Mouse (Mus musculus) B cell, adult (primary cell): ENCODE data around the gene Olfr1184. TPM values are rescaled to one million over a fixed set of nuclear protein-coding genes. Genes with fewer than 3 reads are reported as not detected.

ENCODE experiments used
- total RNA-seq: library from RNA; stranded (reverse); gene quantifications from 4 replicates; pipeline ENCODE4 v1.2.4, GENCODE M21; 2023; ENCODE audit not compliant: inconsistent age

Olfr1184 gene
- not detected in 4 replicates for total RNA-seq

DNA sequence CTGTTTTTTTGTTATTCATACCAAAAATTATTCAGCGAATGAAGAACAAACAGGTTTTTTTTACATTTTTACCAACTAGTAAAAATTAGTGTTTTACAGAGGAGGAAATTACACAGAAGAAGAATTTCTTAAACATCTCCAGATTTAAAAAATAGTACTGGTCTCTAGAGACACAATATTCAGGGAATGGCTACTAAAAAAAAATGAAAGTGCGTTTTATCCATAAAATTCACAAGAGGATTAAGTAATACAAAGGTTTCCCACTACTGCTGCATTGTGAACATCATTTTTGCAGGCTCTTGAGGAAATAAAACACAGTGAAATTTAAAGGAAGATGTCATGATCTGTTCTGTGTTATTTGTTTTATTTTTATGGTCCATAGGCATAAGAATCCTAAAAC lies at the start of gene Olfr1184:
TSS of gene Olfr1184 (plus strand) at position 301 of the 400 bp plus-strand sequence.

DNA sequence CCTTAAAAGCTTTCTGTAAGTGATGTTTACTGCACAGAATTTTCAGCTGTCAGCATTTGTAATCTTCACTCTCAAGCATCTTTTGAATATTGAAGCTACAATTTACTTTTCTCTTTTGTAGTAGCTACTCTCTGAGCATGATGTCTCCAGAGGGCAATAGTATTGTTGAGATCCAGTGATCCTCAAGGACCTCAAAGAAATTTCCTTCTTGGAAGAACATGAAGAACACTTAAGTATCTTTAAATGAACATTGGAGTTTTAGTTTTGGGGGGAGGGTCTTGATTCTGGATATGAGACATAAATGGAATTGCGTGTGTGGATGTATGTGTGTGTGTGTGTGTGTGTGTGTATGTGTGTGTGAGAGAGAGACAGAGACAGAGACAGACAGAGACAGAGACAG lies 34.4 kb upstream of the Olfr1184 start, which contains the start of gene Gm13757:
TSS of gene Gm13757 (minus strand) at position 101 of the 400 bp plus-strand sequence.

DNA sequence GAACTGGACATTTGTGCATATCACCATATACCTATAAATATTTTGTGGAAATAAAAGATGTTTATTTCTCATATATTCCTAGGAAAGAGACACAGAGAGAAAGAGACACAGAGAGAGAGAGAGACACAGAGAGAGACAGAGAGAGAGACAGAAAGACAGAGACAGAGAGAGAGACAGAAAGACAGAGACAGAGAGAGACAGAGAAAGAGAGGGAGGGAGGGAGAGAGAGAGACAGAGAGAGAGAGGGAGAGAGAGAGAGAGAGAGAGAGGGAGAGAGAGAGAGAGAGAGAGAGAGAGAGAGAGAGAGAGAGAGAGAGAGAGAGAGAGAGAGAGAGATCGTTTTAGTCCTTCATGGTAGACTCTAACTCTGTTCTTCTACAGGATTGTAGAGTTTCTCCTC lies 28.8 kb upstream of the Olfr1184 start, which contains the start of gene Olfr1183:
TSS of gene Olfr1183 (plus strand) at position 301 of the 400 bp plus-strand sequence.

DNA sequence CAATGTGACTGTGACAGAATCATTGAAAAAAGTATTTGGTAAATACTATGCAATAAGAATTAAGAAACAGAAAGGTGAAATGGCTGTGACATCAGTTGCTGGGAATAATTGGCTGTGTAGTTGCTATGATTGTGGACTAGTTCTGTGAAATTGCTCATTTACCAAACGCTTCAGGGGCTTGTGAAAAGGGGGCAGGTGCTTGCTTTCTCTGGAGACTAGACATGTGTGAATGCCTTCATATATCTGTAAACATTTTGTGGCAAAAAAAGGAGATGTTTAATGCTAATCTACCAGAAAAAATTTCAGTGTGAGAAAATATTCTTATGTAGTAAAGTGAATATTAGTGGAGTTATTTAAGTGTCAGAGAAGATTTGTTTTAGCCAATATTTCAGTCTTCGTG lies 9.6 kb downstream of the Olfr1184 start, which contains the start of gene Olfr1185-ps1:
TSS of gene Olfr1185-ps1 (plus strand) at position 301 of the 400 bp plus-strand sequence.

DNA sequence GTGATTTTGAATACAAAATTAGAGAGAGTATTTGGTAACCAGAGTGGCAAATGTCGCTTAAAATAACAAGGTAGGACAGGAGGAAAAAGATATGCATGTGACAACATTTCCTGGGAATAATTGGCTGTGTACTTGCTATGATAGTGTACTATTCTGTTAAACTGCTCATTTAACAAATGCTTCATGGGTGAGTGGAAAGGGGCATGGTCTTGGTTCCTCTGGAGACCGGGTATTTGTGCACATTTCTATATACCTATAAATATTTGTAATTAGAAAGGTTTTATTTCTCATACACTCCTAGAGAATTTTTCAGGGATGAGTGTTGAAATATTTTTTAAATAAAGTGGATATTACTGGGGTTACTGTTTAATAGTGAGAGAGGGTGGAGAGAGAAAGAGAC lies 34.9 kb downstream of the Olfr1184 start, which contains the start of gene Olfr1186:
TSS of gene Olfr1186 (plus strand) at position 301 of the 400 bp plus-strand sequence.

Other genes starting within 250 kb of the Olfr1184 start
- gene Olfr1173, start 203.7 kb upstream of the Olfr1184 start, total RNA-seq = not detected in 4 replicates
- gene Olfr1174-ps, start 168.5 kb upstream of the Olfr1184 start, total RNA-seq = not detected in 4 replicates
- not detected in 4 replicates for gene Olfr1175-ps, start 156.4 kb upstream of the Olfr1184 start, total RNA-seq
- gene Olfr1176, start 146.9 kb upstream of the Olfr1184 start, total RNA-seq = not detected in 4 replicates
- gene Olfr1177-ps, start 137.1 kb upstream of the Olfr1184 start, total RNA-seq = not detected in 4 replicates
- not detected in 4 replicates for gene Olfr1178, start 96.5 kb upstream of the Olfr1184 start, total RNA-seq
- gene Olfr1179, start 77.1 kb upstream of the Olfr1184 start, total RNA-seq = not detected in 4 replicates
- gene Olfr1180, start 64.4 kb upstream of the Olfr1184 start, total RNA-seq = not detected in 4 replicates
- not detected in 4 replicates for gene Olfr1181, start 57.4 kb upstream of the Olfr1184 start, total RNA-seq
- not detected in 4 replicates for gene Gm13757, start 34.5 kb upstream of the Olfr1184 start, total RNA-seq
- not detected in 4 replicates for gene Olfr1183, start 28.7 kb upstream of the Olfr1184 start, total RNA-seq
- not detected in 4 replicates for gene Olfr1185-ps1, start 9.7 kb downstream of the Olfr1184 start, total RNA-seq
- gene Olfr1186, start 35.0 kb downstream of the Olfr1184 start, total RNA-seq = not detected in 4 replicates
- gene Olfr1188, start 73.3 kb downstream of the Olfr1184 start, total RNA-seq = not detected in 4 replicates
- gene Olfr1189, start 102.9 kb downstream of the Olfr1184 start, total RNA-seq = not detected in 4 replicates
- 0.15 to 0.26 TPM (median 0.16 TPM) in 3 of 4 replicates, not detected in the other for gene Olfr1191-ps1, start 156.9 kb downstream of the Olfr1184 start, total RNA-seq
- gene Olfr1192-ps1, start 164.9 kb downstream of the Olfr1184 start, total RNA-seq = not detected in 4 replicates
- not detected in 4 replicates for gene Olfr1193, start 192.0 kb downstream of the Olfr1184 start, total RNA-seq
- not detected in 4 replicates for gene Olfr1195, start 205.6 kb downstream of the Olfr1184 start, total RNA-seq
- gene Olfr1196, start 221.0 kb downstream of the Olfr1184 start, total RNA-seq = not detected in 4 replicates
- not detected in 4 replicates for gene Olfr1197, start 248.8 kb downstream of the Olfr1184 start, total RNA-seq